Mouse (Mus musculus) heart, adult 2 months (tissue): Measurements from ENCODE around the gene Prg2.
A peak's percentile ranks its signal among the peaks of the same experiment; 100 is the strongest.

Experiments used
- CTCF ChIP-seq: fragments of 200-600 bp; IDR thresholded peaks from 2 replicates; pipeline ENCODE4 v1.8.1; 2022; ENCODE audit warnings: antibody characterized with exemption, mild to moderate bottlenecking, moderate library complexity
- EP300 ChIP-seq: fragments of 200-500 bp; IDR thresholded peaks from 2 replicates; pipeline ENCODE4 v1.6.1; 2011; ENCODE audit warnings: low read depth, low read length, control low read depth; ENCODE audit not compliant: insufficient read depth
- POLR2A ChIP-seq: fragments of 200-500 bp; IDR thresholded peaks from 2 replicates; pipeline ENCODE4 v1.6.1; 2011; ENCODE audit warnings: mild to moderate bottlenecking, low read depth, low read length, control low read depth; ENCODE audit not compliant: insufficient read depth

DNA sequence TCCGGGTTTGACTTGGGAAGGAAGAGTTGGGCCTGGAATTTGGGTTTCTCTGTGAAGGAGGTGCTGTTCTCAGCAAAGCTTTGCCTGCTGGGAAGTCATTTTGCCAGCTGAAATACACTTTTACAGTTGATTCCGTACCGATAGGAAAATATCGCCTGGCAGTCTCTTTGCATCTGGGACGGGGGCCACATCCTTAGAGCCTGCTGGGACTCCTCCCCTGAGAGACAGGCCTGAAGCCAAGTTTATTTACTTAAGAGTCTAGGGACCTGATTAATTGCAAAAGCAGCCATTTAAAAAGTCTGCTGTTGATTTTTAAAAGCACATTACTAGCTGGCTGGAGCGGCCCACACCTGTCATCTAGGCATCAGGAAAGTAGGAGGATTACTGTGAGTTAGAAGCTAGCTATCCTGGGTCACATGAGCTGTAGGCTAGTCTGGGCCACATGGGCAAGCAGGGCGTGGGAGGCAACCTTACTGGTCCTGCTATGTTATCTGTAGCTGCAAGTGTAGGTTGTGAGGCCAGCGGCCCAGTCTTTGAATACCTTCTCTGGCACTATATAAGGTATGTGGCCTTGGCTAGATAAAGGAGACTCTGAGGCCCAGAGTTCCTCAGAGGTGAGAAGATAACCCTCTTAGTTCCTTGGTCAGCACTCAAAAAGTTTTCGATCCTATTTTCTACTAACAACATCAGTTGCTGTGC is 31.8 kb downstream of the Prg2 start:
- 0 out of 2 replicates have a peak, but pooled peaks have one; percentile 6 for TF ChIP-seq EP300
- TF ChIP-seq POLR2A = no peak
- TF ChIP-seq CTCF = no peak
